Mouse (Mus musculus) thymus, postnatal 25 days (tissue): ENCODE data around the gene Mthfr.

Experiments used
- DNase-seq: peaks from one replicate; pipeline ENCODE4 v3.0.0; 2022

Mthfr gene

GRCm38 (mm10) chr4:148094161-148094560 is 55.3 kb downstream of the Mthfr start:
- DNase-seq = no peak

GRCm38 (mm10) chr4:148095081-148095480 is 56.2 kb downstream of the Mthfr start:
- no peak for DNase-seq

GRCm38 (mm10) chr4:148097936-148098335 is 59.1 kb downstream of the Mthfr start:
- DNase-seq = peak; percentile 78

- no peak for DNase-seq
These were observed 59.8 kb downstream of the Mthfr start for GRCm38 (mm10) chr4:148098666-148099065.

GRCm38 (mm10) chr4:148101801-148102527 is 63.1 kb downstream of the Mthfr start:
- DNase-seq = peak; percentile 91

- DNase-seq = no peak
These were observed 65.3 kb downstream of the Mthfr start for GRCm38 (mm10) chr4:148104146-148104545.

- no peak for DNase-seq
These were observed 68.9 kb downstream of the Mthfr start for GRCm38 (mm10) chr4:148107621-148108291.

- DNase-seq = no peak
These were observed 69.8 kb downstream of the Mthfr start for GRCm38 (mm10) chr4:148108565-148109100.
